Mouse (Mus musculus) CH12.LX (cell line): Measurements from ENCODE around the gene Fcna. TPM values are rescaled to one million over a fixed set of nuclear protein-coding genes. Genes with fewer than 3 reads are reported as not detected.

Experiments
- DNase-seq: peaks from one replicate; pipeline ENCODE4 v3.0.0-alpha.2; 2013; ENCODE audit errors: extremely low read depth
- H3K27ac ChIP-seq: 2 replicates; pipeline ENCODE4 v1.5.1; 2012; ENCODE audit warnings: low read depth, mild to moderate bottlenecking, control low read depth, moderate library complexity; ENCODE audit not compliant: insufficient read depth
- H3K27me3 ChIP-seq: replicated peaks from 2 replicates; pipeline ENCODE3; 2012; ENCODE audit warnings: inconsistent platforms
- H3K36me3 ChIP-seq, 2 experiments: replicated peaks in 1 of 2; 2 replicates each; pipeline versions ENCODE3 to v1.6.1; 2012; ENCODE audit warnings: inconsistent platforms in 1 of 2, low read length in 1 of 2, mild to moderate bottlenecking in 1 of 2, mixed read lengths in 1 of 2, moderate library complexity in 1 of 2; ENCODE audit not compliant: control insufficient read depth in 1 of 2, insufficient read depth in 1 of 2
- H3K4me1 ChIP-seq, 2 experiments: 2 replicates each; pipeline ENCODE4 v1.6.1; 2012; ENCODE audit warnings: inconsistent platforms in 1 of 2, moderate library complexity in 1 of 2; ENCODE audit not compliant: insufficient read depth in 2 of 2, control insufficient read depth in 1 of 2
- H3K4me2 ChIP-seq: 2 replicates; pipeline ENCODE4 v1.6.1; 2012; ENCODE audit warnings: low read depth, mild to moderate bottlenecking, control low read depth; ENCODE audit not compliant: poor library complexity, insufficient read depth, severe bottlenecking
- H3K4me3 ChIP-seq, 3 experiments: fragments of 150-350 bp in 1 of 3; sonication (generic) in 1 of 3; replicated peaks in 1 of 3; 2 replicates each; pipeline versions ENCODE3 to v1.5.1; 2011 to 2012; ENCODE audit warnings: low read depth in 2 of 3, low read length in 2 of 3, mild to moderate bottlenecking in 2 of 3, moderate library complexity in 2 of 3, control low read depth in 1 of 3, improper control_type of control experiment in 1 of 3, inconsistent platforms in 1 of 3, mixed read lengths in 1 of 3; ENCODE audit not compliant: poor library complexity in 1 of 3
- H3K79me2 ChIP-seq: replicated peaks from 2 replicates; pipeline ENCODE4 v1.6.1; 2012; ENCODE audit warnings: mild to moderate bottlenecking, moderate library complexity; ENCODE audit not compliant: control insufficient read depth, poor library complexity, insufficient read depth, severe bottlenecking; ENCODE audit errors: extremely low read depth
- H3K9ac ChIP-seq: 2 replicates; pipeline ENCODE4 v1.6.1; 2012; ENCODE audit warnings: low read depth, mild to moderate bottlenecking, control low read depth, moderate library complexity; ENCODE audit not compliant: insufficient read depth
- H3K9me3 ChIP-seq: replicated peaks from 2 replicates; pipeline ENCODE3; 2012; ENCODE audit warnings: low read length, inconsistent platforms, mixed read lengths
- BHLHE40 ChIP-seq: IDR thresholded peaks from 2 replicates; pipeline ENCODE4 v1.6.1; 2011; ENCODE audit warnings: mild to moderate bottlenecking, low read depth, low read length, improper control_type of control experiment
- CHD2 ChIP-seq: IDR thresholded peaks from 2 replicates; pipeline ENCODE4 v1.6.1; 2011; ENCODE audit warnings: low read length, improper control_type of control experiment
- CTCF ChIP-seq, 2 experiments: IDR thresholded peaks in 1 of 2; conservative IDR thresholded peaks in 1 of 2; 2 replicates each; pipeline ENCODE4 v1.5.1; 2011 to 2012; ENCODE audit warnings: low read depth in 2 of 2, low read length in 2 of 2, improper control_type of control experiment in 1 of 2, inconsistent platforms in 1 of 2, mild to moderate bottlenecking in 1 of 2, moderate library complexity in 1 of 2
- ETS1 ChIP-seq: conservative IDR thresholded peaks from 2 replicates; pipeline ENCODE4 v1.6.1; 2012; ENCODE audit warnings: low read depth, mild to moderate bottlenecking, inconsistent platforms, low read length, improper control_type of control experiment, moderate library complexity
- GABPA ChIP-seq: IDR thresholded peaks from 2 replicates; pipeline ENCODE4 v1.6.1; 2012; ENCODE audit warnings: low read depth, low read length, improper control_type of control experiment, inconsistent platforms; ENCODE audit not compliant: insufficient replicate concordance
- HCFC1 ChIP-seq: IDR thresholded peaks from 2 replicates; pipeline ENCODE4 v1.6.1; 2012; ENCODE audit warnings: low read depth, mild to moderate bottlenecking, inconsistent platforms, low read length, improper control_type of control experiment
- JUND ChIP-seq: conservative IDR thresholded peaks from 2 replicates; pipeline ENCODE4 v1.6.1; 2011; ENCODE audit warnings: low read depth, low read length, improper control_type of control experiment
- MAFK ChIP-seq: IDR thresholded peaks from 2 replicates; pipeline ENCODE4 v1.6.1; 2011; ENCODE audit warnings: low read length, improper control_type of control experiment; ENCODE audit not compliant: insufficient replicate concordance
- MAZ ChIP-seq: IDR thresholded peaks from 2 replicates; pipeline ENCODE4 v1.6.1; 2012; ENCODE audit warnings: low read depth, mild to moderate bottlenecking, inconsistent platforms, low read length, improper control_type of control experiment, moderate library complexity
- MEF2A ChIP-seq: IDR thresholded peaks from 2 replicates; pipeline ENCODE4 v1.6.1; 2014; ENCODE audit warnings: low read depth, mild to moderate bottlenecking, inconsistent platforms, low read length, improper control_type of control experiment, borderline replicate concordance
- MXI1 ChIP-seq: IDR thresholded peaks from 2 replicates; pipeline ENCODE4 v1.6.1; 2011; ENCODE audit warnings: mild to moderate bottlenecking, low read depth, low read length, improper control_type of control experiment
- MYC ChIP-seq: IDR thresholded peaks from 2 replicates; pipeline ENCODE4 v1.6.1; 2011; ENCODE audit warnings: low read depth, mild to moderate bottlenecking, improper control_type of control experiment, low read length
- NRF1 ChIP-seq: IDR thresholded peaks from 2 replicates; pipeline ENCODE4 v1.6.1; 2014; ENCODE audit warnings: low read depth, mild to moderate bottlenecking, inconsistent platforms, low read length, improper control_type of control experiment, moderate library complexity
- RAD21 ChIP-seq: IDR thresholded peaks from 2 replicates; pipeline ENCODE4 v1.6.1; 2011; ENCODE audit warnings: low read depth, mild to moderate bottlenecking, low read length, improper control_type of control experiment, moderate library complexity
- RCOR1 ChIP-seq: conservative IDR thresholded peaks from 2 replicates; pipeline ENCODE4 v1.6.1; 2012; ENCODE audit warnings: low read depth, mild to moderate bottlenecking, inconsistent platforms, low read length, improper control_type of control experiment
- SMC3 ChIP-seq: IDR thresholded peaks from 2 replicates; pipeline ENCODE4 v1.6.1; 2011; ENCODE audit warnings: low read depth, low read length, improper control_type of control experiment
- UBTF ChIP-seq: IDR thresholded peaks from 2 replicates; pipeline ENCODE4 v1.6.1; 2012; ENCODE audit warnings: low read depth, mild to moderate bottlenecking, inconsistent platforms, low read length, improper control_type of control experiment, moderate library complexity
- USF2 ChIP-seq: conservative IDR thresholded peaks from 2 replicates; pipeline ENCODE4 v1.6.1; 2011; ENCODE audit warnings: low read depth, low read length, improper control_type of control experiment
- dilution Hi-C: fragments of 300-500 bp; cut with MboI; formaldehyde crosslinking; loops from 2 replicates; pipeline ENCODE4 v1.14.3; 2020; ENCODE audit warnings: low sequenced_read_pairs; ENCODE audit not compliant: extremely low pct_unique_long_range_greater_than_20kb, extremely low pct_ligation_motif_present
- in situ Hi-C: fragments of 300-500 bp; cut with MboI; formaldehyde crosslinking; loops from 3 replicates; pipeline ENCODE4 v1.14.3; 2019; ENCODE audit warnings: low sequenced_read_pairs, low pct_ligation_motif_present, low pct_unique_long_range_greater_than_20kb, mixed read lengths
- polyA plus RNA-seq: library from polyadenylated mRNA; unstranded; fragments of >175 nt; gene quantifications from 2 replicates; pipeline ENCODE4 v1.2.1, GENCODE M21; 2012; ENCODE audit warnings: low read depth; ENCODE audit not compliant: insufficient read length
- total RNA-seq, 2 experiments: library from RNA; depleted of rRNA; stranded (reverse); fragments of 300-350 nt in 1 of 2; fragments of >200 nt in 1 of 2; gene quantifications; 2 replicates each; pipeline ENCODE4 v1.2.3; 2012 to 2014

The Fcna gene
- total and polyA plus RNA-seq, 3 experiments, result not detected

GRCm38 (mm10) chr2:25634046-25634445, 6.2 kb upstream of the Fcna start:
- dilution Hi-C loops (no loop called here), in situ Hi-C loops (no loop called here)
- TF ChIP-seq MAFK (no peak), RAD21 (peak; percentile 29), CTCF (conservative IDR thresholded peaks at IDR 0.05 in 1 of 2, IDR thresholded peaks at IDR 0.05 in 1 of 2; ENCODE audit: low read depth in 2 of 2, low read length in 2 of 2) (peak; percentile 17 to 44; a peak in 2 of 4 replicates)
- peak; percentile 4 for DNase-seq
- Histone ChIP-seq H3K36me3 (no peaks in the 10 kb centered on the region), H3K4me3 (no peak overlapping the region), H3K4me2 (no peak overlapping the region), H3K9ac (no peak overlapping the region), H3K4me1 (no peaks in the 10 kb centered on the region), H3K27me3 (peaks cover 69% of the 10 kb centered on the region), H3K9me3 (no peaks in the 10 kb centered on the region), H3K27ac (no peak overlapping the region), H3K79me2 (no peaks in the 10 kb centered on the region)

DNA sequence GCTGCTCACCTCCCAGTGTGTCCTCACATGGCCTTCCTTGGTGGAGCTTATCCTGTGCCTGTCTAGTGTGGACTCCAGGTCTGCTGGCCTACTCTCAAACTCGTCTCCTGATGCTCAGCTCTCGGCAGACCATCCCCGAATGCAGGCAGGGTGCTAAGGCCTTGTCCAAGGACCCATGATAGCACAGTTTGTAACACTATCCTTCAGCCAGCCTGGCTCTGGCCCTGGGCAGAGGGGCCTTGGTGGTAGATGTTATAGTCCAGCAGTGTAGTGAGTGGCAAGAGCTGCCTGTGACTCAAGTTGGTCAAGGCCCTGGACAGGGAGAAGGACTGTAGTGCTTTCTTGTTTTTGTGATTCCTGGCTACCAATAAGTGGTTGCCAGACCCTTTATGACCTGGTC, 5.8 kb upstream of the Fcna start:
- Histone ChIP-seq H3K9me3 (no peaks in the 10 kb centered on the region), H3K36me3 (no peaks in the 10 kb centered on the region), H3K4me3 (no peak overlapping the region), H3K9ac (no peak overlapping the region), H3K4me1 (no peaks in the 10 kb centered on the region), H3K27me3 (peaks cover 68% of the 10 kb centered on the region), H3K4me2 (no peak overlapping the region), H3K79me2 (no peaks in the 10 kb centered on the region), H3K27ac (no peak overlapping the region)
- in situ Hi-C loops, result no loop called here
- TF ChIP-seq JUND (no peak), BHLHE40 (no peak), NRF1 (no peak), ETS1 (no peak)
- dilution Hi-C loops, result no loop called here
- no peak for DNase-seq

GRCm38 (mm10) chr2:25628738-25629137, 908 bp upstream of the Fcna start:
- no peak for DNase-seq
- TF ChIP-seq MXI1 (no peak), USF2 (no peak), MAZ (no peak), CHD2 (no peak), MYC (no peak), HCFC1 (no peak), MEF2A (no peak), SMC3 (no peak), ETS1 (no peak), UBTF (no peak), GABPA (no peak), RCOR1 (no peak), MAFK (no peak)
- no peaks in the 10 kb centered on the region for H3K4me1 ChIP-seq
- no peak overlapping the region for H3K4me3 ChIP-seq
- H3K79me2 ChIP-seq, result no peaks in the 10 kb centered on the region
- H3K9ac ChIP-seq, result no peak overlapping the region
- no peak overlapping the region for H3K27ac ChIP-seq
- no peaks in the 10 kb centered on the region for H3K36me3 ChIP-seq
- H3K27me3 ChIP-seq, result peaks cover 88% of the 10 kb centered on the region
- H3K9me3 ChIP-seq, result no peaks in the 10 kb centered on the region
- no peak overlapping the region for H3K4me2 ChIP-seq
- in situ Hi-C loops, result no loop called here
- dilution Hi-C loops, result no loop called here
